Mouse (Mus musculus) limb, embryonic 14.5 days (tissue): ENCODE measurements at regions not wholly inside any gene's neighbourhood (a gene's known extent, or its start where the extent isn't known, plus 50 kb on each side); places are given as distances from the start of the nearest gene placed in this dataset.

Source experiments
- ATAC-seq: fragments of 200-750 bp; cut with Nextera tagmentation; 2 replicates; pipeline ENCODE4 v1.8.0; 2017; ENCODE audit warnings: low read depth, moderate number of reproducible peaks, moderate TSS enrichment; ENCODE audit not compliant: low FRiP score
- DNase-seq: peaks from one replicate; pipeline ENCODE4 v3.0.0-alpha.2; 2015; ENCODE audit warnings: low spot score
- H3K27ac ChIP-seq: fragments of 300-500 bp; sonication (generic); replicated peaks from 2 replicates; pipeline ENCODE4 v1.5.1; 2014; ENCODE audit warnings: low read depth, mild to moderate bottlenecking, low read length, moderate library complexity, mixed read lengths
- H3K27me3 ChIP-seq: fragments of 300-500 bp; sonication (generic); 2 replicates; pipeline ENCODE4 v1.6.1; 2014; ENCODE audit warnings: low read length, mixed read lengths; ENCODE audit not compliant: control insufficient read depth, insufficient read depth
- H3K36me3 ChIP-seq: fragments of 300-500 bp; sonication (generic); 2 replicates; pipeline ENCODE4 v1.6.1; 2014; ENCODE audit warnings: mild to moderate bottlenecking, low read length, moderate library complexity, mixed read lengths; ENCODE audit not compliant: control insufficient read depth, insufficient read depth
- H3K4me1 ChIP-seq: fragments of 300-500 bp; sonication (generic); 2 replicates; pipeline ENCODE4 v1.6.1; 2014; ENCODE audit warnings: antibody characterized with exemption, low read length, mixed read lengths; ENCODE audit not compliant: control insufficient read depth, insufficient read depth
- H3K4me2 ChIP-seq: fragments of 300-500 bp; sonication (generic); replicated peaks from 2 replicates; pipeline ENCODE4 v1.6.1; 2014; ENCODE audit warnings: low read depth, mild to moderate bottlenecking, low read length, moderate library complexity; ENCODE audit not compliant: severe bottlenecking
- H3K4me3 ChIP-seq: fragments of 300-500 bp; sonication (generic); replicated peaks from 2 replicates; pipeline ENCODE4 v1.5.1; 2014; ENCODE audit warnings: low read length
- H3K9ac ChIP-seq: fragments of 300-500 bp; sonication (generic); 2 replicates; pipeline ENCODE4 v1.6.1; 2014; ENCODE audit warnings: mild to moderate bottlenecking, low read depth, low read length, moderate library complexity; ENCODE audit not compliant: severe bottlenecking
- H3K9me3 ChIP-seq: fragments of 300-500 bp; sonication (generic); 2 replicates; pipeline ENCODE4 v1.6.1; 2016; ENCODE audit warnings: low read length; ENCODE audit not compliant: control insufficient read depth
- POLR2A ChIP-seq: fragments of 200-500 bp; IDR thresholded peaks from 2 replicates; pipeline ENCODE4 v1.8.0; 2012; ENCODE audit warnings: inconsistent platforms, mild to moderate bottlenecking, moderate library complexity, borderline replicate concordance; ENCODE audit not compliant: insufficient read depth, insufficient read length; ENCODE audit errors: extremely low read depth
- WGBS: fragments of 180-500 bp; shearing (Covaris S2); extraction: QIAGEN DNeasy Blood & Tissue Kit; methylation state at CpG from one replicate; pipeline ENCODE4 v1.1.7; 2014; 5-methylcytosine and 5-hydroxymethylcytosine counted together

DNA sequence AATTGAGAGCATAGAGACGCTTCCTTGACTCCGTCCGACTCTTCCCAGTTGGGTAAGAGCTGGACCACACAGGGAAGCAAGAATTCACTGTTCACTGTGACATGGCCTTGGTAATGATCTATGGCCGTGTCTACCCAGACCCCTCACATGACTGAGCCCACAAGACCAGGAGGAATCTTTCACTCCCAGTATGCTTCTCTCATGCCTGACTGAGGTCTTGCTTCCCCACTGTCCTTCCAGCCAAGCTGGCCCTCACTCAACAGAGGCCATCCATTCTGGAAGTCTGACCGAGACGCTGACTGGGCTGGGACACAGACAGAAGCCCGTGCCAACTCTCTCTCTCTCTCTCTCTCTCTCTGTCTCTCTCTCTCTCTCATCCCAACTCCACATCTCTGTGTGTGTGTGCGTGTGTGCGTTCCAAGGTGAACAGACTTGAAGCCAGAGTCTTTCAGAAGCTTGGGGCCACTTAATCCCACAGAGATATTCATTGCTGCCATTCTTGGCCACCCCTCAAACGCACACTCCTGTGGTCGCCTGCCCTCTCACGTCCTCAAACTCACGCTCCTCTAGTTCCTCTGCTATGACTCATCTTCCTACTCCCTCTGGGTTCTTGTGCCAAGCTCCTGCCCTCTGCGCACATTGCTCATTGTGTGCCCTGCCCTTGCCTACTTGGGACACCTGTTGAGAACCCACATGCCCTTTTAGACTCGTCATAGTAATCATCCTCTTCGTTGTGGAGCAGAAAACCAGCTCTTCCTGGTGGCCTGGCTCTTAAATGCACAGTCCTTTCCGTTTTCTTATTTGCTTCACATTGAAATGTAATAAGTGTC is 197.2 kb upstream of the Usp25 start:
- 88% methylated on average over 17 of the region's 17 CpGs for WGBS
- Histone ChIP-seq H3K9ac (no peak overlapping the region), H3K36me3 (no peaks in the 10 kb centered on the region), H3K27ac (no peak overlapping the region), H3K27me3 (no peaks in the 10 kb centered on the region), H3K4me3 (no peak overlapping the region), H3K4me2 (no peak overlapping the region), H3K9me3 (no peaks in the 10 kb centered on the region), H3K4me1 (no peaks in the 10 kb centered on the region)
- ATAC-seq (no peak), DNase-seq (no peak)
- TF ChIP-seq POLR2A: no peak

DNA sequence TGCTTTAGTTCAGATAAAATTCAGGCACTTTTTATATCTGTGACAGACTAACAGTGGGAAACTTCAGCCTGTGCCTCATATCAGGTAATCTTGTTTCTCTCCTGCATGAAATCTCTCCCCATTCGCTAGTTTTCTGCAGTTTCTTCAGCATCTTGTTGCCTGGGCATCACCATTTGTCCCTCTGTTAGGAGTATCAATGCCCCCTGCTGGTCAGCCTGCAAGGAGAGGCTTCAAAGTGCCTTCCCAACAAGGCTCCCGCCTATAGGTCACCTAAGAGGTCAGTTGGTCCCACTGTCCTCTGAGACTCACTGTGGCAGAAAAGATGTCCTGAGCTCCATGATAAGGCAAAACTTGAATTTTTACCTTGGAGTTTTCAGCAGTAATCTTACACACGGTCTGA is 209.8 kb upstream of the Usp25 start:
- H3K9me3 ChIP-seq: no peaks in the 10 kb centered on the region
- H3K4me3 ChIP-seq: no peak overlapping the region
- TF ChIP-seq POLR2A: no peak
- ATAC-seq (no peak), DNase-seq (no peak)
- no peak overlapping the region for H3K27ac ChIP-seq
- H3K27me3 ChIP-seq: no peaks in the 10 kb centered on the region
- H3K4me2 ChIP-seq: no peak overlapping the region
- H3K9ac ChIP-seq: no peak overlapping the region
- H3K36me3 ChIP-seq: no peaks in the 10 kb centered on the region
- no peaks in the 10 kb centered on the region for H3K4me1 ChIP-seq
- WGBS: 34% methylated on average over 3 of the region's 3 CpGs

DNA sequence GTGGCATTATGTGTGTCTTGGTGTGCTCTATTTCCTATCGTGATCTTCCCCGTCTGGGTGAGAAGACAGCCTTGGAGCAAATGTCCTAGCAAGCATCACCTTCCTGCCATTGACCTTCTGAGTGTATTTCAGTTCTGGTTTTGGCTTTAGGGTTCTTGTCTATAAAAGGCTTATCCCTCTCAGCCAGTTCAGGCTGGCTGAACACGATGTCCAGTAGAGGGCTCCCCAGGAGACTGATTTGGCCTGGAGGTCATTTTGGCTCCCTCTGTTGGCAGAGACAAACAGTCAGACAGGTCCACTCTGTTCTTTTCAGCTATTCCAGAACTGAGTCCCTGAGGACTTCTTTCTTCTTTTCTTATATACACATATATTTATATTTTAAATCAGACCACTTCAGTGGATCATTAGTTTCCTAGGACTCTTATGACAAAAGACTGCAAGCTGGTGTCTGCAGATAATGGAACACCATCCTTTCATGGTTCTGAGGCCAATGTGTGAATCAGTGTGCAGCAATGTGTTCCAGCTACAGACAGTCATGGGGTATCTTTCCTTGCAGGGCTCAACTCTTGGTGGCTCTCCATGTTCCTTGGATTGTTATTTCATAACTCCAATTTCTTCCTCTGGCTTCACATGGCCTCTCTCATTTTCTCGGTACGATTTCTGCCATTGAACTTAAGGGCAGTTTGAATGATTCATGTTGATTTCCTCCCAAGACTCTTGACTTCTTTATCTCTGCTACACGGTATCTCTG is 226.9 kb upstream of the Usp25 start:
- Histone ChIP-seq H3K4me3 (no peak overlapping the region), H3K27ac (no peak overlapping the region), H3K4me1 (no peaks in the 10 kb centered on the region), H3K36me3 (no peaks in the 10 kb centered on the region), H3K9ac (no peak overlapping the region), H3K4me2 (no peak overlapping the region), H3K27me3 (no peaks in the 10 kb centered on the region), H3K9me3 (no peaks in the 10 kb centered on the region)
- no peak for ATAC-seq
- no peak for TF ChIP-seq POLR2A
- WGBS: 77% methylated on average over 6 of the region's 6 CpGs
- no peak for DNase-seq

DNA sequence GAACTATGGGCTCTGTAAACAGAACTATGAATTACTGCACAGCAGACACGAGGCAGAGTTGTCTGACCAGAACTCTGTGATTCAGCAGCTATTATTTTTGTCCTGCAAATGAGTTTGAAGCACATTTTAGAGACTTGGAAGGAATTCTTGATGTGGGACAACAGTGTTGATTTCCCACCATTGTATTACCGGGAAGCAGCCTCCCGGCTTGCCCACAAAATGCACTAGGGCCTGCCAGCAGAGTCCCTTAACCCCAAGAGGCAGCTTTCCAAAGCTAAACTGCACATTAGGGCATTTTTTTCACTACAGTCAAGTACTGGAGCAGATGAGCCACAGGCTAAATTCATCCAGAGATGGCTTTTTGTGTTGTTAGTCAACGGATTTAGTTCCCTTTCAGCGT is 230.8 kb upstream of the Usp25 start:
- Histone ChIP-seq H3K4me2 (no peak overlapping the region), H3K4me1 (no peaks in the 10 kb centered on the region), H3K36me3 (no peaks in the 10 kb centered on the region), H3K9ac (no peak overlapping the region), H3K27ac (no peak overlapping the region), H3K27me3 (no peaks in the 10 kb centered on the region), H3K9me3 (no peaks in the 10 kb centered on the region), H3K4me3 (no peak overlapping the region)
- ATAC-seq (no peak), DNase-seq (no peak)
- WGBS: 63% methylated on average over 5 of the region's 5 CpGs
- no peak for TF ChIP-seq POLR2A

DNA sequence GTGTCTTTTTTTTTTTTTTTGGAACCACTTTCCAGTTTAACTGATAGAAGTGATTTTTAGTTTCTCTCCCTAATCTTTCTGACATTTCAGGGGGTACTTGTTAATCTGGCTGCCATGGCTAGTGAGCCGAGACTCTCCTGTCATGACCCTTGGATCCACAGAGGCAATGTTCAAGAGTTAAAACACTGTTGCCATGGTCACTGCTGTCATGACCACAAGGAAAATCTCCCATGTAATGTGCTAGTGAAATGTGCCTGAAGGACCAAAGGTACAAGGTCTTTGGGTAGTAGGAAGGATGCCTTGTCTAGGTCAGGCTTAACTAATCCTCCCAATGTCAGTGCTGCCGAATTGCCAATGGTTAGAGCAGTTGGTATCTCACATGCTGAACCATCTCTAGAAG is 237.7 kb upstream of the Usp25 start:
- ATAC-seq (no peak), DNase-seq (no peak)
- H3K9me3 ChIP-seq: no peaks in the 10 kb centered on the region
- no peaks in the 10 kb centered on the region for H3K4me1 ChIP-seq
- H3K27ac ChIP-seq: no peak overlapping the region
- WGBS: 90% methylated on average over 2 of the region's 2 CpGs
- H3K4me3 ChIP-seq: no peak overlapping the region
- no peaks in the 10 kb centered on the region for H3K27me3 ChIP-seq
- no peak overlapping the region for H3K4me2 ChIP-seq
- no peaks in the 10 kb centered on the region for H3K36me3 ChIP-seq
- TF ChIP-seq POLR2A: no peak
- H3K9ac ChIP-seq: no peak overlapping the region
